ENCODE assay signal across 8 mouse cellular contexts in genomic region chr11:69197194-69197593, GRCm38 (mm10). TPM values are rescaled to one million over a fixed set of nuclear protein-coding genes. Genes with fewer than 3 reads are reported as not detected.
DNase-seq lines count a peak whose midpoint lies in the region; ATAC-seq and TF ChIP-seq lines count a peak whose summit lies in the region.

No protein-coding gene starts in this region.

- no peak for DNase-seq in kidney, postnatal 0 days (ENCODE audit: low spot score)
- no peak for DNase-seq in kidney, postnatal 25 days
- DNase-seq in brain, adult 2 months (ENCODE audit: low read depth, low spot score): peak; percentile 26
- DNase-seq in hindbrain, embryonic 10.5 days (ENCODE audit: low spot score): no peak
- no peak for DNase-seq in midbrain, embryonic 14.5 days
- DNase-seq in adrenal gland, postnatal 10 days: no peak
- no peak for DNase-seq in Muller cell, postnatal 12 days (ENCODE audit: inconsistent ontology term)
- DNase-seq in embryo, embryonic 10.5 days (ENCODE audit: low spot score): no peak

- no peak overlapping the region for H3K27ac ChIP-seq in kidney, postnatal 0 days
- no peak overlapping the region for H3K27ac ChIP-seq in hindbrain, embryonic 10.5 days
- no peak overlapping the region for H3K27ac ChIP-seq in midbrain, embryonic 14.5 days (replicated peaks; ENCODE audit: low read depth, low read length)

- no peak for ATAC-seq in kidney, postnatal 0 days (replicated peaks; ENCODE audit: low FRiP score, low read depth)
- ATAC-seq in midbrain, embryonic 14.5 days (ENCODE audit: low FRiP score, low TSS enrichment): no peak

- no peaks in the 10 kb centered on the region for H3K9me3 ChIP-seq in kidney, postnatal 0 days (replicated peaks; ENCODE audit: low read length)
- H3K9me3 ChIP-seq in hindbrain, embryonic 10.5 days: no peaks in the 10 kb centered on the region
- H3K9me3 ChIP-seq in midbrain, embryonic 14.5 days (ENCODE audit: control insufficient read depth, low read length): no peaks in the 10 kb centered on the region

- no peaks in the 10 kb centered on the region for H3K36me3 ChIP-seq in kidney, postnatal 0 days (ENCODE audit: insufficient read depth, low read length)
- H3K36me3 ChIP-seq in hindbrain, embryonic 10.5 days: no peaks in the 10 kb centered on the region
- H3K36me3 ChIP-seq in midbrain, embryonic 14.5 days (ENCODE audit: control insufficient read depth, insufficient read depth, low read length): no peaks in the 10 kb centered on the region

- peak overlapping the region; percentile 41 for H3K4me2 ChIP-seq in kidney, postnatal 0 days (ENCODE audit: low read length)
- H3K4me2 ChIP-seq in midbrain, embryonic 14.5 days (ENCODE audit: low read length): peak overlapping the region; percentile 46

- no peaks in the 10 kb centered on the region for H3K4me1 ChIP-seq in kidney, postnatal 0 days (replicated peaks; ENCODE audit: insufficient read depth, low read length)
- peaks cover 11% of the 10 kb centered on the region for H3K4me1 ChIP-seq in hindbrain, embryonic 10.5 days (replicated peaks)
- H3K4me1 ChIP-seq in midbrain, embryonic 14.5 days (ENCODE audit: control insufficient read depth, insufficient read depth, low read length): 0 out of 2 replicates have a peak, but pooled peaks cover 6% of the 10 kb centered on the region

- peaks cover 11% of the 10 kb centered on the region for H3K27me3 ChIP-seq in kidney, postnatal 0 days (ENCODE audit: insufficient read depth, low read length)
- H3K27me3 ChIP-seq in hindbrain, embryonic 10.5 days (ENCODE audit: insufficient read depth, poor library complexity, severe bottlenecking): peaks cover 47% of the 10 kb centered on the region
- H3K27me3 ChIP-seq in midbrain, embryonic 14.5 days (ENCODE audit: control insufficient read depth, insufficient read depth, low read length): peaks cover 10% of the 10 kb centered on the region; the same call in 1 of the 2 replicates

- under 1% methylated on average over 14 of the region's 14 CpGs for WGBS in kidney, postnatal 0 days
- 3% methylated on average over 14 of the region's 14 CpGs for WGBS in hindbrain, embryonic 10.5 days
- 2% methylated on average over 14 of the region's 14 CpGs for WGBS in midbrain, embryonic 14.5 days

- TF ChIP-seq CTCF in kidney, postnatal 0 days (IDR thresholded peaks at IDR 0.05; ENCODE audit: low read depth): no peak

- peak overlapping the region; percentile 24; the same call in 1 of the 2 replicates for H3K9ac ChIP-seq in kidney, postnatal 0 days (ENCODE audit: low read depth, low read length)
- H3K9ac ChIP-seq in midbrain, embryonic 14.5 days (replicated peaks; ENCODE audit: low read length): no peak overlapping the region; the same call in 1 of the 2 replicates

- H3K4me3 ChIP-seq in kidney, postnatal 0 days (replicated peaks; ENCODE audit: low read depth, low read length): peak overlapping the region; percentile 23
- peak overlapping the region; percentile 38 for H3K4me3 ChIP-seq in hindbrain, embryonic 10.5 days
- H3K4me3 ChIP-seq in midbrain, embryonic 14.5 days (replicated peaks; ENCODE audit: low read depth, low read length): peak overlapping the region; percentile 22

RNA-seq across cellular contexts. Expression of gene Alox8, which starts 0.4 kb away (rescaled TPM):
- 0.17 and 0.61 TPM in 2 replicates for polyA plus RNA-seq in kidney, postnatal 0 days (2015; fragmentation: Nextera tagmentation; extraction: Ambion mirVana)
- 0.10 TPM in 1 of 2 replicates, not detected in the other for polyA plus RNA-seq in hindbrain, embryonic 10.5 days (2016; fragmentation: Nextera tagmentation; extraction: Ambion mirVana)
- 0.17 and 0.26 TPM in 2 replicates for polyA plus RNA-seq in midbrain, embryonic 14.5 days (2014; fragmentation: Nextera tagmentation; extraction: Ambion mirVana)
- not detected for total RNA-seq in adrenal gland, postnatal 10 days (2021)

RNA-seq across cellular contexts. Expression of gene Gucy2e, which starts 39.6 kb away (rescaled TPM):
- 0.13 and 0.24 TPM in 2 replicates for polyA plus RNA-seq in kidney, postnatal 0 days (2015; fragmentation: Nextera tagmentation; extraction: Ambion mirVana)
- polyA plus RNA-seq in hindbrain, embryonic 10.5 days (2016; fragmentation: Nextera tagmentation; extraction: Ambion mirVana): 0.06 and 0.09 TPM in 2 replicates
- 0.37 and 0.49 TPM in 2 replicates for polyA plus RNA-seq in midbrain, embryonic 14.5 days (2014; fragmentation: Nextera tagmentation; extraction: Ambion mirVana)
- total RNA-seq in adrenal gland, postnatal 10 days (2021): not detected

RNA-seq across cellular contexts. Expression of gene Alox12b, which starts 40.4 kb away (rescaled TPM):
- polyA plus RNA-seq in kidney, postnatal 0 days (2015; fragmentation: Nextera tagmentation; extraction: Ambion mirVana): 0.27 and 0.36 TPM in 2 replicates
- not detected in 2 replicates for polyA plus RNA-seq in hindbrain, embryonic 10.5 days (2016; fragmentation: Nextera tagmentation; extraction: Ambion mirVana)
- 0.08 and 0.22 TPM in 2 replicates for polyA plus RNA-seq in midbrain, embryonic 14.5 days (2014; fragmentation: Nextera tagmentation; extraction: Ambion mirVana)
- total RNA-seq in adrenal gland, postnatal 10 days (2021): not detected
